Mouse (Mus musculus) left cerebral cortex, adult 6 months (tissue): ENCODE measurements around the gene Serf1. TPM values are rescaled to one million over a fixed set of nuclear protein-coding genes. Genes with fewer than 3 reads are reported as not detected.

ENCODE experiments used
- long read RNA-seq, 2 experiments: library from polyadenylated mRNA; unstranded; transcript quantifications; one replicate each; pipeline ENCODE4 v2.0.0; 2019 to 2020
- polyA plus RNA-seq: library from polyadenylated mRNA; unstranded; fragments of <200 nt; fragmentation: Nextera tagmentation; gene quantifications from 2 replicates; pipeline ENCODE4 v1.2.3, GENCODE M21; 2021

Gene Serf1
- polyA plus RNA-seq: 69.4 and 71.0 TPM in 2 replicates
- long read RNA-seq, experiment 1, transcript Serf1-201 (3 exons, 601 nt): major isoform, 7 of 7 reads
- long read RNA-seq, experiment 1, partial matches to known transcripts: 0 of 7 reads
- long read RNA-seq, experiment 1, other reads (novel, unspliced or antisense): 0 of 7 reads
- long read RNA-seq, experiment 2, transcript Serf1-201 (3 exons, 601 nt): major isoform, 39 of 41 reads
- long read RNA-seq, experiment 2, partial matches to known transcripts: 2 of 41 reads
- long read RNA-seq, experiment 2, other reads (novel, unspliced or antisense): 0 of 41 reads

GRCm38 (mm10) chr13:100107652-100108472, at the start of gene Serf1:
TSS of gene Serf1 (plus strand) at chr13:100108012.

GRCm38 (mm10) chr13:100103748-100104254, 4.0 kb upstream of the Serf1 start, which contains the start of gene Bdp1:
TSS of gene Bdp1 (minus strand) at chr13:100104070.

DNA sequence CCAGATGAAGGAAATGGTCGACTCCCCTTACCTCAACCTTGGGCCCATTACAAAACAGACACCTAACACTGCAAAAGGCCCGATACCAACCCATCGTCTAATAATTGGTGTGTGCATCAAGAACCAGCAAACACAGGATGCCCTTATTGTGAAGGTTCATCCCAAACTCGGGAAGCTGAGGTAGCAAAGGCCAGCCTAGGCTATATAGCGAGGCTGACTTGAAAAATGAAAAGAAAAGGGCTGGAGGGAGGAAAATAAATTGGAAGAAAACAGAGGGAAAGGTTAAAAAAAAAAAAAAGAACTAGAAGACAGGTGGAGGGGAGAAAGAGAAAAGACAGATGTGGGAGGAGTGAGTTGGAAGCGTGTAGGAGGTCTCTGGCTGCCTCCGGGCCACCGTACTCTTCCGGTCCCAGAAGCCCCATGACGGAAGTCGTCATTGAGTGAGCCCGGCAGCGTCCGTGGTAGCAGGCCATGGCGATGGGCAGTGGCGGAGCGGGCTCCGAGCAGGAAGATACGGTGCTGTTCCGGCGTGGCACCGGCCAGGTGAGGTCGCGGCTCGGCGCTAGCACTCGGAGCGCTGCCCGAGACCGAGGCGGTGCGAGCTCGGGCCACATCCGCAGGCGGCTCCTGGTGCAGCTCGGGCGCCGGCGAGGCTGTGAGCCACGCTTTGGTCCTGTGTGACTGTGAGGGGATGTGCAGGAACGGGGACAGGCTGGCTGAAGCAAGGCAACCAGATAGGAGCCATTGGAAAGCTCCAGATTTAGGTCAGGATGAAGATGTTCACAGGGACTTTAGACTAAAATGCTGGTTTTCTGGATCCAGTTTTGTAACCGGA, 16.8 kb downstream of the Serf1 start, which contains the start of gene Smn1:
TSS of gene Smn1 (plus strand) at position 430 of the 835 bp plus-strand sequence.

Other genes with a start within 250 kb of the Serf1 start
- 19.7 and 40.9 TPM in 2 replicates for gene Cartpt, start 206.9 kb upstream of the Serf1 start, polyA plus RNA-seq
- 26.5 and 29.7 TPM in 2 replicates for gene Mccc2, start 92.4 kb upstream of the Serf1 start, polyA plus RNA-seq
- gene Bdp1, start 3.9 kb upstream of the Serf1 start, polyA plus RNA-seq: 4.8 and 6.7 TPM in 2 replicates
- gene Smn1, start 16.8 kb downstream of the Serf1 start, polyA plus RNA-seq: 8.7 and 19.7 TPM in 2 replicates
- 0.34 and 0.44 TPM in 2 replicates for gene Naip2, start 94.1 kb downstream of the Serf1 start, polyA plus RNA-seq
- 0.03 and 0.09 TPM in 2 replicates for gene Naip5, start 138.3 kb downstream of the Serf1 start, polyA plus RNA-seq
- gene Naip6, start 209.7 kb downstream of the Serf1 start, polyA plus RNA-seq: 0.03 and 0.06 TPM in 2 replicates